Mouse (Mus musculus) 3134 (cell line): ENCODE results near the gene Naa80.
A peak's percentile ranks its signal among the peaks of the same experiment; 100 is the strongest.
"Not testable (repeated sequence)": the region's sequence is repeated elsewhere in the genome, so short reads cannot be mapped to it uniquely, and the experiment has no call there.

Experiments
- DNase-seq: peaks from one replicate; pipeline ENCODE4 v3.0.0-alpha.2; 2011; ENCODE audit warnings: low spot score; ENCODE audit not compliant: insufficient read length; ENCODE audit errors: extremely low read depth

Gene Naa80

GRCm38 (mm10) chr9:107550491-107551116, 28.1 kb upstream of the Naa80 start:
- DNase-seq = no peak

- peak; percentile 93 for DNase-seq
Measured at GRCm38 (mm10) chr9:107551117-107551889, 27.4 kb upstream of the Naa80 start, which contains the start of gene Rassf1. Rassf1 (plus strand) TSS chr9:107551555.

- no peak for DNase-seq
Measured at GRCm38 (mm10) chr9:107551890-107552355, 26.8 kb upstream of the Naa80 start.

- no peak for DNase-seq
Measured at GRCm38 (mm10) chr9:107552690-107553393, 25.8 kb upstream of the Naa80 start.

GRCm38 (mm10) chr9:107553541-107554318, 25.0 kb upstream of the Naa80 start:
- no peak for DNase-seq

GRCm38 (mm10) chr9:107554319-107554825, 24.3 kb upstream of the Naa80 start:
- peak; percentile 100 for DNase-seq

- DNase-seq = no peak
Measured at GRCm38 (mm10) chr9:107555031-107555457, 23.6 kb upstream of the Naa80 start.

GRCm38 (mm10) chr9:107555701-107556100, 23.0 kb upstream of the Naa80 start:
- DNase-seq = no peak

- no peak for DNase-seq
Measured at GRCm38 (mm10) chr9:107556346-107556745, 22.3 kb upstream of the Naa80 start.

- peak; percentile 84 for DNase-seq
Measured at GRCm38 (mm10) chr9:107563029-107563581, 15.6 kb upstream of the Naa80 start, which contains the start of gene Tusc2. Tusc2 (plus strand) TSS chr9:107563255.

GRCm38 (mm10) chr9:107565556-107565955, 13.1 kb upstream of the Naa80 start:
- not testable (repeated sequence) for DNase-seq

- DNase-seq = no peak
Measured at GRCm38 (mm10) chr9:107566041-107566709, 12.5 kb upstream of the Naa80 start.

GRCm38 (mm10) chr9:107566855-107567254, 11.8 kb upstream of the Naa80 start:
- DNase-seq = no peak

- no peak for DNase-seq
Measured at GRCm38 (mm10) chr9:107567702-107568319, 10.9 kb upstream of the Naa80 start, which contains the start of gene Hyal2. Hyal2 (plus strand) TSS chr9:107567945.

- DNase-seq = peak; percentile 82
Measured at GRCm38 (mm10) chr9:107568331-107569261, 10.1 kb upstream of the Naa80 start.

GRCm38 (mm10) chr9:107569270-107569669, 9.4 kb upstream of the Naa80 start:
- DNase-seq = no peak

- DNase-seq = no peak
Measured at GRCm38 (mm10) chr9:107570016-107570415, 8.7 kb upstream of the Naa80 start.

- DNase-seq = no peak
Measured at GRCm38 (mm10) chr9:107570845-107571244, 7.8 kb upstream of the Naa80 start.
